Mouse (Mus musculus) stomach, postnatal 0 days (tissue): ENCODE data around the gene Btnl6.
A peak's percentile ranks its signal among the peaks of the same experiment; 100 is the strongest.

Experiments used
- CTCF ChIP-seq: IDR thresholded peaks from 2 replicates; pipeline ENCODE4 v1.5.1; 2016; ENCODE audit warnings: antibody characterized with exemption, low read depth, mild to moderate bottlenecking, moderate library complexity
- EP300 ChIP-seq: optimal IDR thresholded peaks from 2 replicates; pipeline ENCODE3; 2016; ENCODE audit warnings: antibody characterized with exemption

DNA sequence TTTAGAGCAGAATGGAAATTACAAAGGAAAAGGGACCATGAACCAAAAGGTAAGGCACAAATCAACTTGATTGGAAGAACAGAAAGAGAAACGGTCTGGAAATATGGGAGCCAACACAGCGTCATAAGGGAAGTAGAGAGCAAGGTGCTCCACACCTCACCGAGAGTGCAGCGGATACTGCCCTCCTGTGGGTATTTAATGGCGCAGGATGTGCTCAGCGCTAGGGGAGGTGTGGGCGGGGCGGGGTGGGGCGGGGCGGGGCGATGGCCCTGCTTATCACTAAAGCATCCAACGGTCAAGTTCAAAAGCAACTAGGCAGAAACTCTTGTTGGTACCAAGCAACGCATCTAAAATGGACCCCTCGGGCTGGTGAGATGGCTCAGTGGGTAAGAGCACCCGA lies 42.7 kb upstream of the Btnl6 start:
- TF ChIP-seq CTCF (peak; percentile 61), EP300 (no peak)
